Mouse (Mus musculus) lung, postnatal 0 days (tissue): ENCODE measurements around the gene Dgkq.

Experiments
- CTCF ChIP-seq: IDR thresholded peaks from 2 replicates; pipeline ENCODE4 v1.5.1; 2016; ENCODE audit warnings: antibody characterized with exemption, mild to moderate bottlenecking
- EP300 ChIP-seq: IDR thresholded peaks from 2 replicates; pipeline ENCODE4 v1.6.1; 2016; ENCODE audit warnings: antibody characterized with exemption, mild to moderate bottlenecking, control low read depth

DNA sequence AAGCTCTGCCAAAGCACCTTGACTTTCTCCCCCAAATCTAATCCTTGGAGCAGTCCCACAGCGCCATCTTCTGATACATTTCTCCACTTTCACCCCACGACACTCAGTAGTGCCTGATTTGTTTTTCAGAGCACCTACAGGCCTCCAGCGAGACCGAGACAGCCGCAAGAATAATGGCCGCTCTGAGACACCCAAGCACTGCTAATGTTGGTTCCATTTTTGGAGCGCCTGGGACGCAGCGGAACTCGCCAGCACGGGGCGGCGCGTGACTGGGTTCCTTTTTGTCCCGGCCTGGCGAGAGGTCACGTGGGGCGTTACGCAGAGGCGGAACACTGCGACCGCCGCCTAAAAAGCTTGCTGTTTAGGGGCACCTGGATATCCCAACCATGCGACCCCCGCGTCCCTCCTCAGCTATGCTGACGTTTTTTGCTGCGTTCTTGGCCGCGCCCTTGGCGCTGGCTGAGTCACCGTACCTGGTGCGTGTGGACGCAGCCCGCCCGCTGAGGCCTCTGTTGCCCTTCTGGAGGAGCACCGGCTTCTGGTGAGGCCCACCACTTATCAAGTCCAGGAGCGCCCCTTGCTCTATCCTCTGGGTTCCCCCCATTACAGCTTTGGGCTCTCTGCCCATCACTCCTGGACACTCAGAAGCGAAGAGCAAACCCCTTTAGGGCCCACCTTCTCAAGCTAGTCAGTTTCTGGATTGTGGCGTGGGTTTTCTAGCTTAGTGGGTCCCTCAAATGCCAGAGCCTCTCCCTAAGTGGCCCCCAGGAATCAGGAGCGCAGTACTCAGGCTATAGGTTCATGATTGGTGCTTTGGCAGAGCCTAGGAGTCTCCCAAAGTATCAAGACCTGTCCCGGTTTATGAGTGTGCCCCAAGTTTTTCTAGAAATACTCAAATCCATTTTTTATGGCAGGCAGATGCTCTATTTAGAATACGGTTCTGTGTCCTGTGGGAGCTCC lies at the start of gene Dgkq:
- TF ChIP-seq CTCF (peak; percentile 83), EP300 (no peak)
